Mouse (Mus musculus) layer of hippocampus, postnatal 25 days (tissue): ENCODE data around the gene Hipk4. TPM values are rescaled to one million over a fixed set of nuclear protein-coding genes. Genes with fewer than 3 reads are reported as not detected.

Source experiments
- DNase-seq, 2 experiments: peaks; one replicate each; pipeline ENCODE4 v3.0.0; 2022; ENCODE audit warnings: mixed read lengths in 2 of 2, low spot score in 1 of 2; ENCODE audit errors: extremely low spot score in 1 of 2
- total RNA-seq, 2 experiments: library from RNA; stranded (reverse); gene quantifications; 2 replicates each; pipeline ENCODE4 v1.2.3; 2021

Gene Hipk4
- total RNA-seq, 2 experiments from 2014 or later = 0.12 to 0.17 TPM

GRCm38 (mm10) chr7:27537998-27538397 lies 14.9 kb downstream of the Hipk4 start:
- peak in 1 of 2 experiments; percentile 5 for DNase-seq

- DNase-seq = no peak
Observed at GRCm38 (mm10) chr7:27538797-27539196, 15.7 kb downstream of the Hipk4 start.

- no peak for DNase-seq
Observed at GRCm38 (mm10) chr7:27540521-27540920, 17.5 kb downstream of the Hipk4 start.

GRCm38 (mm10) chr7:27540935-27541334 lies 17.9 kb downstream of the Hipk4 start:
- no peak for DNase-seq

- DNase-seq = peak; percentile 69 to 74
Observed at GRCm38 (mm10) chr7:27541431-27541830, 18.4 kb downstream of the Hipk4 start.

GRCm38 (mm10) chr7:27541922-27542321 lies 18.9 kb downstream of the Hipk4 start:
- DNase-seq = no peak

- DNase-seq = peak; percentile 80 to 81
Observed at GRCm38 (mm10) chr7:27542392-27543033, 19.4 kb downstream of the Hipk4 start.

- no peak for DNase-seq
Observed at GRCm38 (mm10) chr7:27543065-27543464, 20.0 kb downstream of the Hipk4 start.

GRCm38 (mm10) chr7:27543851-27544250 lies 20.8 kb downstream of the Hipk4 start:
- DNase-seq = no peak

GRCm38 (mm10) chr7:27544675-27545370 lies 21.8 kb downstream of the Hipk4 start:
- DNase-seq = no peak

GRCm38 (mm10) chr7:27549597-27549996 lies 26.5 kb downstream of the Hipk4 start:
- no peak for DNase-seq

- no peak for DNase-seq
Observed at GRCm38 (mm10) chr7:27552070-27552469, 29.0 kb downstream of the Hipk4 start.

- DNase-seq = peak; percentile 83 to 93
Observed at GRCm38 (mm10) chr7:27552931-27553513, 30.0 kb downstream of the Hipk4 start, which contains the start of the genes Pld3 and 2310022A10Rik. Pld3 (minus strand) TSS chr7:27553218. 2310022A10Rik (plus strand) TSS chr7:27553233.

- DNase-seq = no peak
Observed at GRCm38 (mm10) chr7:27560291-27560887, 37.3 kb downstream of the Hipk4 start.

- no peak for DNase-seq
Observed at GRCm38 (mm10) chr7:27560978-27561377, 37.9 kb downstream of the Hipk4 start.

GRCm38 (mm10) chr7:27569580-27570224 lies 46.6 kb downstream of the Hipk4 start:
- no peak for DNase-seq

GRCm38 (mm10) chr7:27572133-27572532 lies 49.1 kb downstream of the Hipk4 start:
- no peak for DNase-seq

GRCm38 (mm10) chr7:27574124-27574880 lies 51.2 kb downstream of the Hipk4 start:
- no peak for DNase-seq

- DNase-seq = peak in 1 of 2 experiments; percentile 45
Observed at GRCm38 (mm10) chr7:27576914-27577313, 53.8 kb downstream of the Hipk4 start.

- no peak for DNase-seq
Observed at GRCm38 (mm10) chr7:27577589-27577988, 54.5 kb downstream of the Hipk4 start.
